Mouse (Mus musculus) thymus, adult 2 months (tissue): ENCODE data around the gene Dner.

Experiments used
- CTCF ChIP-seq: fragments of 200-500 bp; IDR thresholded peaks from 2 replicates; pipeline ENCODE4 v1.5.1; 2012; ENCODE audit warnings: mild to moderate bottlenecking, control low read depth, low read length, moderate library complexity, borderline replicate concordance; ENCODE audit not compliant: control insufficient read depth, poor library complexity, insufficient read depth; ENCODE audit errors: extremely low read depth
- POLR2A ChIP-seq: fragments of 200-500 bp; IDR thresholded peaks from 2 replicates; pipeline ENCODE4 v1.6.1; 2012; ENCODE audit warnings: mild to moderate bottlenecking, low read length, control low read depth, moderate library complexity; ENCODE audit not compliant: control insufficient read depth, poor library complexity, insufficient read depth; ENCODE audit errors: extremely low read depth

GRCm38 (mm10) chr1:84414464-84414863 is 281.6 kb downstream of the Dner start:
- TF ChIP-seq CTCF (no peak), POLR2A (no peak)
